Mouse (Mus musculus) cerebellum, adult 2 months (tissue): ENCODE results near the gene Gm5294.

Experiments
- CTCF ChIP-seq: fragments of 200-500 bp; IDR thresholded peaks from 2 replicates; pipeline ENCODE4 v1.5.1; 2011; ENCODE audit warnings: low read depth, mild to moderate bottlenecking, control low read depth, low read length, moderate library complexity, borderline replicate concordance; ENCODE audit not compliant: insufficient read depth
- POLR2A ChIP-seq: fragments of 200-500 bp; IDR thresholded peaks from 2 replicates; pipeline ENCODE4 v1.6.1; 2011; ENCODE audit warnings: low read length, control low read depth, borderline replicate concordance; ENCODE audit not compliant: insufficient read depth

- TF ChIP-seq CTCF (no peak), POLR2A (no peak)
These were observed 31.2 kb upstream of the Gm5294 start for GRCm38 (mm10) chr5:138788481-138789211.
